ENCODE assay signal across 8 mouse cellular contexts in the genomic region with DNA sequence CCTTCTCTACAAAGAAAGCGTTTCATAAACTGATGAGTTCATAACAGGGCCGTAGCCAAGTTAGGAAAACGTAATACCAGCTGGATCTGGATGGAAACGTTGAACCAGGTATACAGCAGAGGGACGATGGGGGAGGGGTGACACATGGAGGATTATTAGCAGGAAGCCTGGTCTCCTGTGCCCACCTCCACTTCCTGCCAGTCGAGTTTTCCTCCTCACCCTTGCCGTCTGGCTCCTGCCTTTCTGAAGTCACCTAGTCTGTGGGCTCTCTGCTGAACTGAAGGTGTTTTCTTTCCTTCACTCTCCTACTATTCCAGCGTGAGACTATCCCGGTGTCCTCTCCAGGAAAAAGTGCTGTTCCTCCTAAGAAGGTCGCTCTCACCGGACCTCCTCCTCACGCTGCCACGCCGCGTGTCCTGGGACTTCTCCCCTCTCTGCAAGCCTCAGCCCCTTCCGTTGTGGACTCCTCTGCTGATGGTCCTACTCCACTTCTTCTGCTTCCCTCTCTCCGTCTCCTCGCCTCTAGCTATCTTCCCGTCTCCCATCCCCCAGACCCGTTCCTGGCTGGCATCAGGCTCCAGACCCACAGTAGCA. TPM values are rescaled to one million over a fixed set of nuclear protein-coding genes. Genes with fewer than 3 reads are reported as not detected.
DNase-seq lines count a peak whose midpoint lies in the region; ATAC-seq lines count a peak whose summit lies in the region.

No protein-coding gene starts in this region.

- peak; percentile 80 for ATAC-seq in kidney, embryonic 15.5 days (replicated peaks; ENCODE audit: low FRiP score)
- ATAC-seq in liver, embryonic 12.5 days = 0 out of 2 replicates have a peak, but pooled peaks have one; percentile 10

- H3K4me1 ChIP-seq in kidney, embryonic 15.5 days = peaks cover 12% of the 10 kb centered on the region
- H3K4me1 ChIP-seq in liver, embryonic 12.5 days = peaks cover 42% of the 10 kb centered on the region

- no peak for DNase-seq in kidney, adult 18-20 months
- DNase-seq in embryo, embryonic 10.5 days (ENCODE audit: low spot score) = peak; percentile 46
- DNase-seq in forelimb bud, embryonic 11.5 days (ENCODE audit: low read depth, low spot score) = peak; percentile 40
- DNase-seq in thymus, postnatal 4 days = peak; percentile 61
- no peak for DNase-seq in left cerebral cortex, adult 9 months (ENCODE audit: low spot score in 2 of 2)
- no peak for DNase-seq in layer of hippocampus, postnatal 25 days (ENCODE audit: extremely low spot score in 1 of 2, low spot score in 1 of 2)

- H3K4me3 ChIP-seq in kidney, embryonic 15.5 days (replicated peaks) = peak overlapping the region; percentile 40
- peak overlapping the region; percentile 4; the same call in 1 of the 2 replicates for H3K4me3 ChIP-seq in liver, embryonic 12.5 days

- no peaks in the 10 kb centered on the region for H3K27me3 ChIP-seq in kidney, embryonic 15.5 days
- H3K27me3 ChIP-seq in liver, embryonic 12.5 days (replicated peaks) = peaks cover 6% of the 10 kb centered on the region; the same call in 1 of the 2 replicates

- H3K9ac ChIP-seq in kidney, embryonic 15.5 days = peak overlapping the region; percentile 37
- peak overlapping the region; percentile 1; the same call in 1 of the 2 replicates for H3K9ac ChIP-seq in liver, embryonic 12.5 days

- 31% methylated on average over 20 of the region's 20 CpGs for WGBS in kidney, embryonic 15.5 days
- WGBS in liver, embryonic 12.5 days (ENCODE audit: insufficient replicate concordance) = 35% methylated on average over 20 of the region's 20 CpGs

- H3K27ac ChIP-seq in kidney, embryonic 15.5 days = no peak overlapping the region
- H3K27ac ChIP-seq in liver, embryonic 12.5 days = no peak overlapping the region

- no peaks in the 10 kb centered on the region for H3K36me3 ChIP-seq in kidney, embryonic 15.5 days
- no peaks in the 10 kb centered on the region for H3K36me3 ChIP-seq in liver, embryonic 12.5 days

- peak overlapping the region; percentile 65 for H3K4me2 ChIP-seq in kidney, embryonic 15.5 days
- H3K4me2 ChIP-seq in liver, embryonic 12.5 days = peak overlapping the region; percentile 39

- H3K9me3 ChIP-seq in kidney, embryonic 15.5 days (replicated peaks) = no peaks in the 10 kb centered on the region
- H3K9me3 ChIP-seq in liver, embryonic 12.5 days (replicated peaks) = no peaks in the 10 kb centered on the region

RNA-seq across cellular contexts. Expression of a gene that starts 12.3 kb away (rescaled TPM):
- 116 and 119 TPM in 2 replicates for polyA plus RNA-seq in kidney, embryonic 15.5 days (2015; fragmentation: Nextera tagmentation; extraction: Ambion mirVana)
- 59.9 and 61.6 TPM in 2 replicates for polyA plus RNA-seq in liver, embryonic 12.5 days (2016; fragmentation: Nextera tagmentation; extraction: Ambion mirVana)
- 100 to 1,000 TPM; 268 to 295 TPM for total RNA-seq in layer of hippocampus, postnatal 25 days (2021)

RNA-seq across cellular contexts. Expression of a gene that starts 35.7 kb away (rescaled TPM):
- polyA plus RNA-seq in kidney, embryonic 15.5 days (2015; fragmentation: Nextera tagmentation; extraction: Ambion mirVana) = 7.7 and 8.1 TPM in 2 replicates
- polyA plus RNA-seq in liver, embryonic 12.5 days (2016; fragmentation: Nextera tagmentation; extraction: Ambion mirVana) = 7.0 and 7.2 TPM in 2 replicates
- total RNA-seq in layer of hippocampus, postnatal 25 days (2021) = 1 to 10 TPM; 2.7 to 3.5 TPM

Comparison
In these comparisons a context has a peak if more than half of its experiments do, and no peak if none do; other contexts are left out.
1. DNase-seq: peak in embryo, embryonic 10.5 days (single experiment), forelimb bud, embryonic 11.5 days (single experiment) and thymus, postnatal 4 days (single experiment); none in kidney, adult 18-20 months (single experiment), left cerebral cortex, adult 9 months (0 of 2) and layer of hippocampus, postnatal 25 days (0 of 2).